Mouse (Mus musculus) thymus, postnatal 10 days (tissue): ENCODE data around the gene Wrnip1.

Source experiments
- DNase-seq, 2 experiments: peaks; one replicate each; pipeline ENCODE4 v3.0.0; 2021; ENCODE audit warnings: low spot score in 2 of 2

Gene Wrnip1

GRCm38 (mm10) chr13:32806820-32807219 lies 5.0 kb downstream of the Wrnip1 start:
- no peak for DNase-seq

DNA sequence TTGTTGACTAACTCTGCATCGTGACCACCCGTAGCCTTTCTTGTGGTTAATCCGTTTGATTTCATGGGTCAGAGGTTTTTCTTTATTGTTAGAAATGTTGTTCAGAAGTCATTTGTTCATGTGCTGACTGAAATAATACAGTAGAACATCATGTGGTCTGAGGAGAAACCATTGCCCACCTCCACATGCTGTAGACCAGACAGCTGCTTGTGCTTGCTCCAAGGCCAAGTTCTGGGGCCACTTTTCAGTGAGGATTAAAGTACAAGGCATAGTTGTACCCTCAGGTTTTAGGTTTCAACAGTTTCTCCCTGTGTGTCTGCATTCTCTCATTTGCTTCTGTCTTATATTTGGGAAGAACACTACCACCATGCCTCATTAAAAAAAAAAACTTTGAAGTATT lies 5.8 kb downstream of the Wrnip1 start:
- DNase-seq: no peak

DNA sequence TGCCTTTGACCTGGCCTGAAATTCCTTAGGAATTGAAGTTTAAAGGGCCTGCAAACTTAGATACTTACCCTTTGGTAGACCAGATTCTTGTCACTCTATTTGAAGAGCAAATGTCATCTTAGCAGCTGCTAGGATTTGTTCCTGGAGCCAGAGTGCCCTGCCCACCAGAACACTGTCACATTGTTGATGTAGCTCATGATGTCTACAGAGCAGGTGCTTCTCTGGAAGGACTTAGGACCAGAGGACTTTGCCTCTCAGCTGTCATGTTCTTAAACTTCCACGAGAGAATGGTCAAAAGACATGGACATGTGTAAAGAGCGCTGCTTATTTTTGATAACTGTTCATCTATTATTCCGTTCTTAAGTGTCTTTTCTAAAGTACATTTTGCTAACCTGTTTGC lies 17.4 kb downstream of the Wrnip1 start:
- DNase-seq: no peak

- DNase-seq: no peak
Measured at GRCm38 (mm10) chr13:32819926-32820325, 18.1 kb downstream of the Wrnip1 start.

GRCm38 (mm10) chr13:32821671-32822070 lies 19.8 kb downstream of the Wrnip1 start:
- no peak for DNase-seq

GRCm38 (mm10) chr13:32823126-32823525 lies 21.3 kb downstream of the Wrnip1 start:
- no peak for DNase-seq

GRCm38 (mm10) chr13:32824377-32825330 lies 22.8 kb downstream of the Wrnip1 start:
- no peak for DNase-seq

DNA sequence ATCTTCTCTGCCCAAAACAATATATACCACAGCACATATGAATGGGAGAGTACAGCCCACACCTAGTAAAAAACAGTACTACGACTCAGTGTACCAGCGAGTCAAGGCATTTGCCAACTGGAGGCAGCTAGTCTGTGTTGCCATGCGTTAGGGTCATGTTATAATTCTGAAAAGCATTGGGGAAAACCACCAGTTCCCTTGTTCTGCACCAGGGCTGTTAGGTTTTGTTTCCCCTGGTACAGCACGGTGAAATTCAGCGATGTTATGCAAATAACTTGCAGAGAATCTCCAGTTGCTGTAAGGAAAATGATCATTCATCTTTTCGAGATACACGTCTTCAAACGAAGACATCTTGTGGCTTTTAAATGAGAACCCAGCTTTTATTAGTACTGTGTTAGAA lies 23.7 kb downstream of the Wrnip1 start:
- no peak for DNase-seq

- DNase-seq: no peak
Measured at GRCm38 (mm10) chr13:32827111-32827822, 25.4 kb downstream of the Wrnip1 start.

DNA sequence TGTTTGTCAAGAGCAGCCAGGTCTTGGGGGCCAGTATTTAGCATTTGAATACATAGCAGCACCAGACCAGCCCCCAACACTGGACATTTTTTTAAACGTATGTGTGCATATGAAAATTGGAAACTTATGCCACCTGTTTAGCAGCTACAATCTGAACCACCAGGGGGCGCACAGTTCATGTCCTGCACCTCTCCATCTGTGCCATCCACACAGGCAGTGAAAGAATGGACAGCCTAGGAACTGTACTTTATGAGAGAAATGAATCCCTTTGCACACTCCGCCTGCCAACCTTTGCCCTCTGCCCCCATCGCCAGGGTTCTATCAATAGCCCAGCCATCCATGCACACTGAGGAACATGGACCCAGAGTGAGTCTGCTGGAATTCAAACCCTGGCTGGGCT lies 26.1 kb downstream of the Wrnip1 start:
- peak; percentile 38 to 75 for DNase-seq

DNA sequence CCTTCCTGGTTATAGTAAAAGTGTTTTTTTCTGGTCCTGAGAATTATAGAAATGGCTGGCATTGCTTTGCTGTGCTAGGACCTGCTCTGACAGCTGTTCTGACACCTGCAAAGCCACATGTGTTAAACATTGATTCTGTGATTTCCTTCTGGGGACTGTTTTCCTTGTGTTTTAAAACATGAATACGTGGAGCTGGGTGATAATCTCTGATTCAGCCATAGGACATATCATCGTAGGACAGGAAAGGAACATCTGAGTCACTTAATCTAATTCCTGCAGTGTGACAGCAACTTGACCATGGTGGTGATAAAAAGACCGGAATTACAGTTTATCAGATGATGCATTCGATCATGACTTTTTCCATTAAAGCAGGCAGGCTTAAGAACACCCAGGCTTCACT lies 27.0 kb downstream of the Wrnip1 start:
- DNase-seq: no peak

DNA sequence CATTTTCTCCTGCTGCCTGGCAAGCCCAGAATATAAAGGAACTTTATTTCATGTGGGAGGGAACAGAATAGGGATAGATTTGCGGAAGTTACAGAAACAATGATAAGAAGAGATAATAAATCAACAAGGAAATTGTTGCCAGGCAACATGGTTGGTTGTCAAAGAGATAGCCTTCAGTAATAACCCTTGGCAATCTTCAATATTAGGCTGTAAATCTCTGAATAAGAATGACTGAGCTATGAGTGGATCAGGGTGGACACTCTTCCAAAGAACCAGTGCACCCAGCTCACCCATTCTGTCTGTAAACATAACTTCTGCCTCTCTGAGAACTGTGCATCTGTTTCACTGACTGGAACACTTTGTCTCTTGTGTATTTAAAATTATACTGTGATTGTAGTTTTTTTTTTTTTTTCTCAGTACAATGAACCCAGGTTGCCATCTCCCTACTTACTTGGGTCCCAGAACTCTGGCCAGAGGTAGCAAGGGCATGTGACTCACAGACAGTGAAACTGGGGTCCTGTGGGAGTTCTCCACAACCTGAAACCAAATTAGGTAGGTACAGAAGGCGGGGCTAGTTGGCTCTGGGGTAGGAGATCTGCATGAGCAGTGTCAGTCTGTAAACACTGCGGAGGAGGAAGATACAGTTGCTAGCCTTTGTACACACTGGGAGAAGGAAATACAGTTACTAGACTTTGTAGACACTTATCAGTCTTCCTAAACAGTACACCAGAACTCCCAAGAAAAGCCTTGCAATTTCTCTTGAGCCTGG lies 29.9 kb downstream of the Wrnip1 start:
- DNase-seq: no peak

- no peak for DNase-seq
Measured at GRCm38 (mm10) chr13:32832776-32833175, 30.9 kb downstream of the Wrnip1 start.

GRCm38 (mm10) chr13:32833237-32833636 lies 31.4 kb downstream of the Wrnip1 start:
- peak in 1 of 2 experiments; percentile 26 for DNase-seq

GRCm38 (mm10) chr13:32834513-32834912 lies 32.7 kb downstream of the Wrnip1 start:
- DNase-seq: no peak

DNA sequence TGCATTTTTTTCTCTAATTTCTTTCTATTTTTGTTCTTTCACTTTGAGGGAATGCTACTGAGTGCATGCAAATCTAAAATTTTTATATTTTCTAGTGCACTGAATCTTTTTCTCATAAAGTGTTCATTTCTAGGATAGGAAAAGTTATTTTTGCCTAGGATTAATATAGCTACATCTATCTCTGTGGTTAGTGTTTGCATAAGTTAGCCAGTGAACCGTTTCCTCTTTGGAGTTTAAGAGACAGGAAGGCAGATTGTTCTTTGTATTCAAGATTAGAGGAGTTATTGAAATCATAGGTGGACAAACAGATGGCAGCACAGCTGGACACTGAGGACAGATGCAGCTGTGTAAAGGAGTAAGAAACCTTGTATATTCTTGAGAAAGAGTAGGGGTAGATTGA lies 37.5 kb downstream of the Wrnip1 start:
- no peak for DNase-seq

DNA sequence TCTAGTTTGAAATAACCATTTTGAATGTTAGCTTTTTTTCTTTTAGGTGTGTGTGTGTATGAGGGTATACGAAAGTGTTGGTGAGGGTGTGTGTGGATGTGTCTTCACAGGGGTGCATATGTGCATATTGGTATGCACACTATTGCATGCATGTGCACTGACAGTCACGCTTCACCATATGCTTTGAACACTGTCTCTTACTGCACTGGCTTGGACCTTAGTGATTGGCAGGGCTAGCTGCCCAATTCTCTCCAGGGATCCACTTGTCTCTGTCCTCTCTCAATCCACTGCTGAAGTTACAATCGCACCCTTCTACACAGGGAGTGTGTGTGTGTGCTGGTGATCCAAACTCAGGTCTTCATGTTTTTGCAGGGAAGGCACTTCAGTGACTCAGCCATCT lies 39.5 kb downstream of the Wrnip1 start:
- no peak for DNase-seq

- DNase-seq: no peak
Measured at GRCm38 (mm10) chr13:32846221-32846620, 44.4 kb downstream of the Wrnip1 start.

GRCm38 (mm10) chr13:32849092-32849491 lies 47.3 kb downstream of the Wrnip1 start:
- no peak for DNase-seq

DNA sequence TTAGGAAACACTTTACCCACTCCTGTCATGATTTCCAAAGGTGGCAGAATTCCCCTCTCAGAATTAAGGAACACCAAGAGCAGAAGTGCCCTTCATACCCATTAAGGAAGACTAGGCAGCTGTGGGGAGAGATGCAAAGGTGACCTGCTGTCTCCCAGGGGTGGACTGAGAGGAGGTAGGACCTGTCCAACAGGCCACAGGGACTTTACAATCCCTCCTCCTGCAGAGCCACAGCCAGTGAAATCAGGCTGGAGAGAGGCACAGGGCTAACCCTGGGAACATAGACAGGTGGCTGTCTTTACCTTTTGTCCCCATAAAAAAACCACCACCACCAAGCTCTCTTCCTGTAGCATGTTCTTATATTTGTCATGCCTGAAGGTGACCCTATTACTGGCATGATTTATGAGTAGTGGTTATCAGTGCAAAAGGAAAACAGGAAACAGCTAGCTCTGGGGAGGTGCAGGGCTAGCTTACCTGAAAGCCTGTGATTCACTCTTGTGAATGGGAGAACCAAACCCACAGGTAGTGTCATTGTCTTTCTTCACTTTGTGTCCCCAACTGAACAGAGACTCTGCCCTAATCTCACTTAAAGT lies 47.8 kb downstream of the Wrnip1 start:
- DNase-seq: no peak

DNA sequence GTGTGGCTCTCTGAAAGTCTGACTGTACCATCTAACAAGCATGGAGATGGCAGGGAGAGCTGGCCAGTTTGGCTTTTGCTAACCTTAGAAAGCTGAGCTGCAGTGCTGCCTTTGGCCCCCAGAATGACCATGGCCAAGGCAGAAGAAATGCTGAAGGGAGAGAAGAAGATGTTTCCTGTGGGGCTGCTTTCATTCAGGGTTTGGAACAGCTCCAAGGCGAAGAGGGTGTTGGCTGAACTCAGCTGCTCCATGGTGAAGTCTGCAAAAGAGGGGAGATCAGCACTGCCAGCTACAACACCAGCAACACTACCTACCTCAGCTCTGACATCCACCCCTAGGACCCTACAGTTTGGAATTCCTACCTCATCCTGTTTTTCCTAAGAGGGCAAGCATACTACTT lies 48.3 kb downstream of the Wrnip1 start:
- DNase-seq: no peak
